Mouse (Mus musculus) megakaryocyte, adult 5-6 weeks (primary cell): ENCODE data around the gene Prss57. TPM values are rescaled to one million over a fixed set of nuclear protein-coding genes. Genes with fewer than 3 reads are reported as not detected.

ENCODE experiments used
- total RNA-seq, 2 experiments: library from RNA; stranded (forward) in 1 of 2; stranded (reverse) in 1 of 2; fragments of 153-499, 151-499 nt in 1 of 2; fragments of 221-1000, 200-1000 nt in 1 of 2; gene quantifications; 2 replicates each; pipeline versions ENCODE4 v1.2.3 to v1.2.4; 2015 to 2017

Gene Prss57
- total RNA-seq, 2 experiments from 2014 or later, result 1.2 to 2.7 TPM

Other genes with a start within 250 kb of the Prss57 start
Only the 30 nearest of the 34 such genes appear.
- not detected in 2 replicates for gene Theg, start 203.6 kb downstream of the Prss57 start, total RNA-seq (2015)
- gene Theg, start 203.6 kb downstream of the Prss57 start, total RNA-seq (2017), result not detected in 2 replicates
- not detected in 2 replicates for gene C2cd4c, start 176.9 kb downstream of the Prss57 start, total RNA-seq (2015)
- not detected in 2 replicates for gene C2cd4c, start 176.9 kb downstream of the Prss57 start, total RNA-seq (2017)
- not detected in 2 replicates for gene Shc2, start 153.0 kb downstream of the Prss57 start, total RNA-seq (2015)
- gene Shc2, start 153.0 kb downstream of the Prss57 start, total RNA-seq (2017), result not detected in 2 replicates
- not detected in 2 replicates for gene Odf3l2, start 145.2 kb downstream of the Prss57 start, total RNA-seq (2015)
- gene Odf3l2, start 145.2 kb downstream of the Prss57 start, total RNA-seq (2017), result not detected in 2 replicates
- not detected in 2 replicates for gene Madcam1, start 126.4 kb downstream of the Prss57 start, total RNA-seq (2015)
- gene Madcam1, start 126.4 kb downstream of the Prss57 start, total RNA-seq (2017), result not detected in 2 replicates
- gene Tpgs1, start 121.6 kb downstream of the Prss57 start, total RNA-seq (2015), result 17.5 and 21.0 TPM in 2 replicates
- gene Tpgs1, start 121.6 kb downstream of the Prss57 start, total RNA-seq (2017), result 8.8 and 21.1 TPM in 2 replicates
- 52.6 and 53.3 TPM in 2 replicates for gene Cdc34, start 108.8 kb downstream of the Prss57 start, total RNA-seq (2015)
- gene Cdc34, start 108.8 kb downstream of the Prss57 start, total RNA-seq (2017), result 70.2 and 100 TPM in 2 replicates
- 2.0 and 2.4 TPM in 2 replicates for gene Gzmm, start 101.9 kb downstream of the Prss57 start, total RNA-seq (2015)
- 0.20 and 0.92 TPM in 2 replicates for gene Gzmm, start 101.9 kb downstream of the Prss57 start, total RNA-seq (2017)
- 289 and 306 TPM in 2 replicates for gene Bsg, start 86.5 kb downstream of the Prss57 start, total RNA-seq (2015)
- gene Bsg, start 86.5 kb downstream of the Prss57 start, total RNA-seq (2017), result 194 and 196 TPM in 2 replicates
- gene Hcn2, start 74.3 kb downstream of the Prss57 start, total RNA-seq (2015), result 0.04 TPM in 1 of 2 replicates, not detected in the other
- gene Hcn2, start 74.3 kb downstream of the Prss57 start, total RNA-seq (2017), result not detected in 2 replicates
- 20.9 and 27.8 TPM in 2 replicates for gene Polrmt, start 44.4 kb downstream of the Prss57 start, total RNA-seq (2015)
- 9.7 and 12.6 TPM in 2 replicates for gene Polrmt, start 44.4 kb downstream of the Prss57 start, total RNA-seq (2017)
- not detected in 2 replicates for gene Fgf22, start 35.9 kb downstream of the Prss57 start, total RNA-seq (2015)
- gene Fgf22, start 35.9 kb downstream of the Prss57 start, total RNA-seq (2017), result not detected in 2 replicates
- 30.4 and 34.0 TPM in 2 replicates for gene Rnf126, start 24.0 kb downstream of the Prss57 start, total RNA-seq (2015)
- 12.5 and 13.0 TPM in 2 replicates for gene Rnf126, start 24.0 kb downstream of the Prss57 start, total RNA-seq (2017)
- gene Fstl3, start 13.7 kb downstream of the Prss57 start, total RNA-seq (2015), result 3.9 and 5.3 TPM in 2 replicates
- 1.7 and 2.7 TPM in 2 replicates for gene Fstl3, start 13.7 kb downstream of the Prss57 start, total RNA-seq (2017)
- gene Palm, start 2.6 kb upstream of the Prss57 start, total RNA-seq (2015), result 39.3 and 42.2 TPM in 2 replicates
- 30.2 and 35.5 TPM in 2 replicates for gene Palm, start 2.6 kb upstream of the Prss57 start, total RNA-seq (2017)
- not detected in 2 replicates for gene Misp, start 30.0 kb upstream of the Prss57 start, total RNA-seq (2015)
- not detected in 2 replicates for gene Misp, start 30.0 kb upstream of the Prss57 start, total RNA-seq (2017)
- gene Ptbp1, start 63.5 kb upstream of the Prss57 start, total RNA-seq (2015), result 138 and 144 TPM in 2 replicates
- 97.9 and 133 TPM in 2 replicates for gene Ptbp1, start 63.5 kb upstream of the Prss57 start, total RNA-seq (2017)
- gene Prtn3, start 83.5 kb upstream of the Prss57 start, total RNA-seq (2015), result 322 and 372 TPM in 2 replicates
- gene Prtn3, start 83.5 kb upstream of the Prss57 start, total RNA-seq (2017), result 92.6 and 97.3 TPM in 2 replicates
- 6.2 and 10.6 TPM in 2 replicates for gene Plppr3, start 83.7 kb upstream of the Prss57 start, total RNA-seq (2015)
- 13.2 and 17.6 TPM in 2 replicates for gene Plppr3, start 83.7 kb upstream of the Prss57 start, total RNA-seq (2017)
- 348 and 366 TPM in 2 replicates for gene Elane, start 95.3 kb upstream of the Prss57 start, total RNA-seq (2015)
- 161 and 164 TPM in 2 replicates for gene Elane, start 95.3 kb upstream of the Prss57 start, total RNA-seq (2017)
- not detected in 2 replicates for gene Cfd, start 99.9 kb upstream of the Prss57 start, total RNA-seq (2015)
- not detected in 2 replicates for gene Cfd, start 99.9 kb upstream of the Prss57 start, total RNA-seq (2017)
- gene Med16, start 118.0 kb upstream of the Prss57 start, total RNA-seq (2015), result 12.0 and 13.6 TPM in 2 replicates
- 17.5 and 18.0 TPM in 2 replicates for gene Med16, start 118.0 kb upstream of the Prss57 start, total RNA-seq (2017)
- not detected in 2 replicates for gene Gm26602, start 119.9 kb upstream of the Prss57 start, total RNA-seq (2015)
- not detected in 2 replicates for gene Gm26602, start 119.9 kb upstream of the Prss57 start, total RNA-seq (2017)
- 0.18 and 0.29 TPM in 2 replicates for gene Kiss1r, start 126.0 kb upstream of the Prss57 start, total RNA-seq (2015)
- gene Kiss1r, start 126.0 kb upstream of the Prss57 start, total RNA-seq (2017), result 0.26 and 0.77 TPM in 2 replicates
- 118 and 121 TPM in 2 replicates for gene R3hdm4, start 130.2 kb upstream of the Prss57 start, total RNA-seq (2015)
- 92.1 and 134 TPM in 2 replicates for gene R3hdm4, start 130.2 kb upstream of the Prss57 start, total RNA-seq (2017)
- 36.7 and 38.7 TPM in 2 replicates for gene Arid3a, start 136.1 kb upstream of the Prss57 start, total RNA-seq (2015)
- gene Arid3a, start 136.1 kb upstream of the Prss57 start, total RNA-seq (2017), result 59.2 and 67.8 TPM in 2 replicates
- gene Wdr18, start 169.2 kb upstream of the Prss57 start, total RNA-seq (2015), result 10.6 and 15.7 TPM in 2 replicates
- 7.8 TPM in 2 replicates for gene Wdr18, start 169.2 kb upstream of the Prss57 start, total RNA-seq (2017)
- gene Grin3b, start 179.8 kb upstream of the Prss57 start, total RNA-seq (2015), result not detected in 2 replicates
- gene Grin3b, start 179.8 kb upstream of the Prss57 start, total RNA-seq (2017), result 0.18 TPM in 1 of 2 replicates, not detected in the other
- gene Tmem259, start 193.4 kb upstream of the Prss57 start, total RNA-seq (2015), result 51.6 and 52.2 TPM in 2 replicates
- gene Tmem259, start 193.4 kb upstream of the Prss57 start, total RNA-seq (2017), result 52.1 and 53.2 TPM in 2 replicates
- gene Cnn2, start 197.6 kb upstream of the Prss57 start, total RNA-seq (2015), result 174 and 175 TPM in 2 replicates
- gene Cnn2, start 197.6 kb upstream of the Prss57 start, total RNA-seq (2017), result 286 and 299 TPM in 2 replicates